In the genomic region with DNA sequence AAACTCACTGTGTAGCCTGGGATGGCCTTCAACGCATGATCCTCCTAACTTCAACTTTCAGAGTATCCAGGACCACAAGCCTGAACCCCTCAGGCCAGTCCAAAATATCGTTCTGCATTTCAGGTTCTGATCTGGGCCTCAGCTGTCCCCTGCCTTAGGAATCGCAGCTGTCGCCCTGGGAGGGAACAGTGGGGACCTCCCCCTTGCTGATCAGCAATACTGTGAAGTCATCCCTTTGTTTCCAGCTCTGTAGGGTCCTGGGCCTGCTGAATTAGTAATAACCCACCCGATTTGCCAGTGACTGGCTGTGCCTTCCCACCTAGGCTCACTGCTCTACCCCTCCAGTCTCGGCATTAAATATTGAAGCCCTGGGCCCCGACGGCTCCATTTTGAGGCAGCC, we compare ENCODE assay signal across 26 mouse cellular contexts. TPM values are rescaled to one million over a fixed set of nuclear protein-coding genes. Genes with fewer than 3 reads are reported as not detected.
DNase-seq lines count a peak whose midpoint lies in the region; ATAC-seq and TF ChIP-seq lines count a peak whose summit lies in the region.
"Had no signal": no experiment of that assay in that cellular context is flagged by ENCODE, and none has a peak within 500 bp of the region (broad histone marks: within the 10 kb centered on the region; RNA-seq: fewer than 3 reads in every experiment).

No protein-coding gene starts in this region.

- no peak overlapping the region for H3K9ac ChIP-seq in hindbrain, postnatal 0 days (replicated peaks; ENCODE audit: low read length)
- H3K9ac ChIP-seq in neural tube, embryonic 14.5 days (replicated peaks; ENCODE audit: low read depth, low read length) = no peak overlapping the region
- H3K9ac ChIP-seq in neural tube, embryonic 15.5 days (replicated peaks) = no peak overlapping the region
- H3K9ac ChIP-seq: embryonic facial prominence, embryonic 15.5 days; forebrain, embryonic 15.5 days had no signal

- H3K27me3 ChIP-seq in hindbrain, embryonic 10.5 days (ENCODE audit: insufficient read depth, poor library complexity, severe bottlenecking) = no peaks in the 10 kb centered on the region; the same call in 1 of the 2 replicates
- H3K27me3 ChIP-seq in hindbrain, postnatal 0 days (ENCODE audit: insufficient read depth, low read length) = no peaks in the 10 kb centered on the region
- H3K27me3 ChIP-seq in neural tube, embryonic 14.5 days (ENCODE audit: control insufficient read depth, insufficient read depth, low read length) = no peaks in the 10 kb centered on the region
- no peaks in the 10 kb centered on the region for H3K27me3 ChIP-seq in neural tube, embryonic 15.5 days (replicated peaks)
- H3K27me3 ChIP-seq: forebrain, embryonic 15.5 days had no signal

- H3K4me2 ChIP-seq in hindbrain, postnatal 0 days (ENCODE audit: low read depth, low read length) = no peak overlapping the region
- no peak overlapping the region for H3K4me2 ChIP-seq in neural tube, embryonic 14.5 days (ENCODE audit: low read depth, low read length)
- H3K4me2 ChIP-seq in neural tube, embryonic 15.5 days = no peak overlapping the region
- H3K4me2 ChIP-seq: embryonic facial prominence, embryonic 15.5 days; forebrain, embryonic 15.5 days had no signal

- WGBS in hindbrain, embryonic 10.5 days = 52% methylated on average over 8 of the region's 8 CpGs
- 46% methylated on average over 8 of the region's 8 CpGs for WGBS in hindbrain, postnatal 0 days
- 32% methylated on average over 8 of the region's 8 CpGs for WGBS in neural tube, embryonic 14.5 days
- WGBS in neural tube, embryonic 15.5 days = 33% methylated on average over 8 of the region's 8 CpGs

- no peak overlapping the region for H3K4me3 ChIP-seq in hindbrain, embryonic 10.5 days
- H3K4me3 ChIP-seq in hindbrain, postnatal 0 days (ENCODE audit: low read length) = no peak overlapping the region
- H3K4me3 ChIP-seq in layer of hippocampus, adult 2 months = no peak overlapping the region
- no peak overlapping the region for H3K4me3 ChIP-seq in neural tube, embryonic 14.5 days (ENCODE audit: low read depth, low read length)
- H3K4me3 ChIP-seq in neural tube, embryonic 15.5 days (replicated peaks) = no peak overlapping the region
- H3K4me3 ChIP-seq: embryonic facial prominence, embryonic 15.5 days; erythroblast, embryonic 14.5 days; forebrain, embryonic 10.5 days; forebrain, embryonic 15.5 days; heart, embryonic 10.5 days had no signal

- no peak for ATAC-seq in hindbrain, postnatal 0 days
- no peak for ATAC-seq in neural tube, embryonic 14.5 days (ENCODE audit: low read depth)
- no peak for ATAC-seq in neural tube, embryonic 15.5 days (ENCODE audit: low FRiP score)
- ATAC-seq: forebrain, embryonic 15.5 days had no signal

- no peaks in the 10 kb centered on the region for H3K36me3 ChIP-seq in hindbrain, embryonic 10.5 days
- H3K36me3 ChIP-seq in hindbrain, postnatal 0 days (ENCODE audit: insufficient read depth, low read length) = no peaks in the 10 kb centered on the region
- H3K36me3 ChIP-seq in neural tube, embryonic 14.5 days (ENCODE audit: control insufficient read depth, insufficient read depth, low read length) = no peaks in the 10 kb centered on the region
- no peaks in the 10 kb centered on the region for H3K36me3 ChIP-seq in neural tube, embryonic 15.5 days
- H3K36me3 ChIP-seq: embryonic facial prominence, embryonic 15.5 days; forebrain, embryonic 10.5 days; forebrain, embryonic 15.5 days; heart, embryonic 10.5 days had no signal

- H3K4me1 ChIP-seq in hindbrain, embryonic 10.5 days (replicated peaks) = no peaks in the 10 kb centered on the region; the same call in 1 of the 2 replicates
- H3K4me1 ChIP-seq in hindbrain, postnatal 0 days (ENCODE audit: insufficient read depth, low read length) = no peaks in the 10 kb centered on the region
- 0 out of 2 replicates have a peak, but pooled peaks cover 4% of the 10 kb centered on the region for H3K4me1 ChIP-seq in neural tube, embryonic 14.5 days (ENCODE audit: control insufficient read depth, insufficient read depth, low read length)
- H3K4me1 ChIP-seq in neural tube, embryonic 15.5 days = peaks cover 6% of the 10 kb centered on the region
- H3K4me1 ChIP-seq: embryonic facial prominence, embryonic 15.5 days; forebrain, embryonic 10.5 days; forebrain, embryonic 15.5 days had no signal

- TF ChIP-seq CTCF in hindbrain, postnatal 0 days (IDR thresholded peaks at IDR 0.05; ENCODE audit: low read depth) = no peak
- no peak for TF ChIP-seq CTCF in layer of hippocampus, adult 2 months (conservative IDR thresholded peaks at IDR 0.05)

- peaks cover 8% of the 10 kb centered on the region; the same call in 1 of the 2 replicates for H3K9me3 ChIP-seq in hindbrain, embryonic 10.5 days
- no peaks in the 10 kb centered on the region for H3K9me3 ChIP-seq in hindbrain, postnatal 0 days (ENCODE audit: low read length)
- H3K9me3 ChIP-seq in neural tube, embryonic 14.5 days (ENCODE audit: control insufficient read depth, low read length) = no peaks in the 10 kb centered on the region
- no peaks in the 10 kb centered on the region for H3K9me3 ChIP-seq in neural tube, embryonic 15.5 days (replicated peaks)
- H3K9me3 ChIP-seq: embryonic facial prominence, embryonic 15.5 days; forebrain, embryonic 15.5 days; heart, embryonic 10.5 days had no signal

- peak overlapping the region; percentile 76 for H3K27ac ChIP-seq in hindbrain, embryonic 10.5 days
- H3K27ac ChIP-seq in hindbrain, postnatal 0 days = no peak overlapping the region
- H3K27ac ChIP-seq in layer of hippocampus, adult 2 months = peak overlapping the region; percentile 86
- peak overlapping the region; percentile 5; the same call in 1 of the 2 replicates for H3K27ac ChIP-seq in neural tube, embryonic 14.5 days (ENCODE audit: low read depth, low read length)
- no peak overlapping the region for H3K27ac ChIP-seq in neural tube, embryonic 15.5 days (replicated peaks)
- H3K27ac ChIP-seq: embryonic facial prominence, embryonic 15.5 days; forebrain, embryonic 10.5 days; forebrain, embryonic 15.5 days; heart, embryonic 10.5 days had no signal

- no peak for DNase-seq in hindbrain, embryonic 10.5 days (ENCODE audit: low spot score)
- no peak for DNase-seq in hindbrain, postnatal 0 days (ENCODE audit: low spot score)
- no peak for DNase-seq in layer of hippocampus, adult 2 months (ENCODE audit: low spot score in 2 of 2)
- no peak for DNase-seq in layer of hippocampus, adult 8-10 months (ENCODE audit: low spot score in 2 of 2)
- DNase-seq in kidney, adult 18-20 months = no peak
- DNase-seq: adrenal gland, postnatal 10 days; cerebellum, adult 11 months; cerebellum, adult 8-10 months; cerebellum, postnatal 14 days; embryo, embryonic 11 days; gastrocnemius, postnatal 10 days; heart, adult 18-20 months; heart, postnatal 10 days; heart, postnatal 4 days had no signal

RNA-seq across cellular contexts. Expression of a gene that starts 7.0 kb away (rescaled TPM):
- polyA plus RNA-seq in hindbrain, embryonic 10.5 days (2016; fragmentation: Nextera tagmentation; extraction: Ambion mirVana) = 9.7 and 13.2 TPM in 2 replicates
- 55.2 and 61.1 TPM in 2 replicates for total RNA-seq in hindbrain, postnatal 0 days (2014; rRNA removed)
- 19.4 and 26.2 TPM in 2 replicates for polyA plus RNA-seq in hindbrain, postnatal 0 days (2015; fragmentation: Nextera tagmentation; extraction: Ambion mirVana)
- total RNA-seq in layer of hippocampus, adult 2 months (2021) = 10 to 100 TPM; 56.5 to 63.1 TPM
- 10 to 100 TPM; 53.9 to 60.2 (median 54.8) TPM for total RNA-seq in layer of hippocampus, adult 8-10 months (2022)
- 13.3 and 15.2 TPM in 2 replicates for polyA plus RNA-seq in neural tube, embryonic 14.5 days (2014; fragmentation: Nextera tagmentation; extraction: Ambion mirVana)
- 22.9 and 23.2 TPM in 2 replicates for polyA plus RNA-seq in neural tube, embryonic 15.5 days (2015; fragmentation: Nextera tagmentation; extraction: Ambion mirVana)

RNA-seq across cellular contexts. Expression of a gene that starts 31.0 kb away (rescaled TPM):
- 49.1 and 56.3 TPM in 2 replicates for polyA plus RNA-seq in hindbrain, embryonic 10.5 days (2016; fragmentation: Nextera tagmentation; extraction: Ambion mirVana)
- 6.1 and 12.8 TPM in 2 replicates for total RNA-seq in hindbrain, postnatal 0 days (2014; rRNA removed)
- polyA plus RNA-seq in hindbrain, postnatal 0 days (2015; fragmentation: Nextera tagmentation; extraction: Ambion mirVana) = 17.1 and 18.2 TPM in 2 replicates
- 10 to 100 TPM; 17.1 to 18.1 TPM for total RNA-seq in layer of hippocampus, adult 2 months (2021)
- total RNA-seq in layer of hippocampus, adult 8-10 months (2022) = 10 to 100 TPM; 13.7 to 22.1 (median 17.1) TPM
- 11.7 and 12.1 TPM in 2 replicates for polyA plus RNA-seq in neural tube, embryonic 14.5 days (2014; fragmentation: Nextera tagmentation; extraction: Ambion mirVana)
- polyA plus RNA-seq in neural tube, embryonic 15.5 days (2015; fragmentation: Nextera tagmentation; extraction: Ambion mirVana) = 15.7 and 22.7 TPM in 2 replicates

RNA-seq across cellular contexts. Expression of a gene that starts 51.9 kb away (rescaled TPM):
- 14.0 and 61.1 TPM in 2 replicates for polyA plus RNA-seq in hindbrain, embryonic 10.5 days (2016; fragmentation: Nextera tagmentation; extraction: Ambion mirVana)
- 31.3 and 47.0 TPM in 2 replicates for total RNA-seq in hindbrain, postnatal 0 days (2014; rRNA removed)
- 30.6 and 34.6 TPM in 2 replicates for polyA plus RNA-seq in hindbrain, postnatal 0 days (2015; fragmentation: Nextera tagmentation; extraction: Ambion mirVana)
- total RNA-seq in layer of hippocampus, adult 2 months (2021) = not detected
- total RNA-seq in layer of hippocampus, adult 8-10 months (2022) = not detected
- polyA plus RNA-seq in neural tube, embryonic 14.5 days (2014; fragmentation: Nextera tagmentation; extraction: Ambion mirVana) = 33.4 and 39.8 TPM in 2 replicates
- polyA plus RNA-seq in neural tube, embryonic 15.5 days (2015; fragmentation: Nextera tagmentation; extraction: Ambion mirVana) = 23.7 and 35.3 TPM in 2 replicates
- total RNA-seq: adrenal gland, postnatal 10 days; common myeloid progenitor, adult 5-6 weeks; gastrocnemius, postnatal 10 days; gastrocnemius, postnatal 4 days; heart, adult 18-20 months; heart, postnatal 10 days; heart, postnatal 4 days; MEL had no signal
- polyA plus RNA-seq: C2C12; erythroblast, embryonic 14.5 days; heart, embryonic 14.5 days had no signal

Comparison
In these comparisons a context has a peak if more than half of its experiments do, and no peak if none do; other contexts are left out.
1. H3K27ac ChIP-seq: peak in hindbrain, embryonic 10.5 days (single experiment), layer of hippocampus, adult 2 months (single experiment) and neural tube, embryonic 14.5 days (single experiment); none in hindbrain, postnatal 0 days (single experiment) and neural tube, embryonic 15.5 days (single experiment).